Mouse (Mus musculus) bone marrow, adult 2 months (tissue): ENCODE measurements around the gene Hpdl.

Experiments used
- CTCF ChIP-seq: fragments of 200-500 bp; IDR thresholded peaks from 2 replicates; pipeline ENCODE4 v1.5.1; 2011; ENCODE audit warnings: low read length, control low read depth; ENCODE audit not compliant: control insufficient read depth, insufficient read depth
- POLR2A ChIP-seq: fragments of 200-500 bp; IDR thresholded peaks from 2 replicates; pipeline ENCODE4 v1.6.1; 2011; ENCODE audit warnings: low read depth, mild to moderate bottlenecking, control low read depth, low read length, borderline replicate concordance; ENCODE audit not compliant: control insufficient read depth

- TF ChIP-seq CTCF: no peak
- TF ChIP-seq POLR2A: no peak
Observed at GRCm38 (mm10) chr4:116830070-116830368, 8.5 kb upstream of the Hpdl start.
